Mouse (Mus musculus): ENCODE data around the gene Gnl1.
"Not testable (repeated sequence)": the region's sequence is repeated elsewhere in the genome, so short reads cannot be mapped to it uniquely, and the experiment has no call there.

DNA sequence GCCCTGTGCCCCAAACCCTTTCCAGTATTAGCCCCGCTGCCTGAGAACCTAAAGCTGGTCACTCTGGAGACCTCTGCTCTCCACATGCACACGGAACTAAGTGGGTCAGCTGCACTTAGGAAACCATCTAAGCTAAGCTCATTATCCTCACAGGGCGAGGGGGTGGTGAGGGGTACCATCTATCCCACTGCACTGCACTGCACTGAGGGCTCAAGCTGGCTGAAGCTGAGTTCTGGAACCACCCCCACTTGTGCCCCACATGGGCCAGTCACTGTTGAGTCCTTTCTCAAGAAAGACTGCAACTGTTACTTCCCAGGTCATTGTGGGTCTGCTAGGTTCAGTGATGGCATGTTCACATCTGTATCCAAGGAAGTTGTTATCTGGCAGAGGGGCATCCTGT lies 27.1 kb upstream of the Gnl1 start:
- TF ChIP-seq ETS1 (conservative IDR thresholded peaks at IDR 0.05; ENCODE audit: low read depth, low read length); ZKSCAN1 (IDR thresholded peaks at IDR 0.05; ENCODE audit: borderline replicate concordance, low read depth, low read length); ZMIZ1 (IDR thresholded peaks at IDR 0.05; ENCODE audit: low read depth, low read length); CTCF (conservative IDR thresholded peaks at IDR 0.05 in 1 of 2, IDR thresholded peaks at IDR 0.05 in 1 of 2; ENCODE audit: low read depth in 2 of 2, low read length in 2 of 2); MAFK (IDR thresholded peaks at IDR 0.05; ENCODE audit: insufficient replicate concordance, low read length); ELF1 (IDR thresholded peaks at IDR 0.05; ENCODE audit: low read depth, low read length); RAD21 (IDR thresholded peaks at IDR 0.05; ENCODE audit: low read depth, low read length); POLR2A (IDR thresholded peaks at IDR 0.05; ENCODE audit: low read depth, low read length); HCFC1 (IDR thresholded peaks at IDR 0.05; ENCODE audit: low read depth, low read length); ZNF384 (IDR thresholded peaks at IDR 0.05; ENCODE audit: low read depth, low read length); E2F4 (IDR thresholded peaks at IDR 0.05; ENCODE audit: insufficient replicate concordance, low read depth, low read length); MYC (IDR thresholded peaks at IDR 0.05; ENCODE audit: low read depth, low read length): not testable (repeated sequence)
